Mouse (Mus musculus): ENCODE results near the gene Trappc2l.
"Not testable (repeated sequence)": the region's sequence is repeated elsewhere in the genome, so short reads cannot be mapped to it uniquely, and the experiment has no call there.

Gene Trappc2l

GRCm38 (mm10) chr8:122611295-122612133, at the start of gene Trappc2l, which contains the start of gene Galns:
Gene Trappc2l, plus strand, starts transcription at chr8:122611640.
Gene Galns, minus strand, starts transcription at chr8:122611463.
- CTCF ChIA-PET: interaction anchor here (0.6 to 1.5 kb wide), 13 partner anchors 11 to 702 kb away, joined by 3 to 5 read pairs (median 3); partner anchors contain the start of gene Pabpn1l (in 1 of the 4)
- POLR2A ChIA-PET: interaction anchor here (0.6 to 3.1 kb wide), 58 partner anchors 9 to 795 kb away, joined by 3 to 26 read pairs (median 4); partner anchors contain the start of genes Aprt (in 2 of the 4), Cdt1 (in 2 of the 4), Ankrd11 (in 1 of the 4) and Cbfa2t3 (in 1 of the 4)

GRCm38 (mm10) chr8:122564363-122565352, 46.8 kb upstream of the Trappc2l start:
- ChIA-PET CTCF (interaction anchor here in 3 of 4 experiments (0.5 to 1.8 kb wide), 10 partner anchors 10 to 1065 kb away, joined by 3 to 5 read pairs (median 3); partner anchors contain the start of gene Piezo1 (in 1 of the 3)), POLR2A (interaction anchor here in 3 of 4 experiments (0.6 to 18.6 kb wide), 43 partner anchors 8 to 1163 kb away, joined by 3 to 397 read pairs (median 4); partner anchors contain the start of genes Piezo1 (in 3 of the 3), Aprt (in 2 of the 3), Galns (in 2 of the 3) and Mvd (in 2 of the 3))

GRCm38 (mm10) chr8:122566766-122567165, 44.7 kb upstream of the Trappc2l start:
- ChIA-PET CTCF (interaction anchor here in 2 of 4 experiments (0.9 to 1.9 kb wide), 3 partner anchors 15 to 44 kb away, joined by 3 to 7 read pairs (median 3); partner anchors contain the start of gene Piezo1 (in 1 of the 2)), POLR2A (interaction anchor here (0.6 to 18.6 kb wide), 45 partner anchors 8 to 616 kb away, joined by 3 to 397 read pairs (median 4); partner anchors contain the start of genes Aprt (in 3 of the 4), Piezo1 (in 2 of the 4), Cyba (in 1 of the 4) and Mvd (in 1 of the 4))

GRCm38 (mm10) chr8:122567361-122568108, 43.9 kb upstream of the Trappc2l start, which contains the start of gene Cdt1:
Gene Cdt1, plus strand, starts transcription at chr8:122568015.
- CTCF ChIA-PET: interaction anchor here in 3 of 4 experiments (0.5 to 1.9 kb wide), 11 partner anchors 9 to 245 kb away, joined by 3 to 9 read pairs (median 3); partner anchors contain the start of gene Piezo1 (in 1 of the 3)

GRCm38 (mm10) chr8:122568109-122568504, 43.3 kb upstream of the Trappc2l start:
- POLR2A ChIA-PET: interaction anchor here (0.6 to 18.6 kb wide), 61 partner anchors 7 to 527 kb away, joined by 3 to 397 read pairs (median 4); partner anchors contain the start of genes Aprt (in 3 of the 4), Piezo1 (in 3 of the 4), Cyba (in 2 of the 4) and Galns (in 2 of the 4)
- CTCF ChIA-PET: interaction anchor here in 3 of 4 experiments (0.5 to 1.9 kb wide), 9 partner anchors 9 to 245 kb away, joined by 3 to 9 read pairs (median 3); partner anchors contain the start of gene Piezo1 (in 1 of the 3)

More at GRCm38 (mm10) chr8:122567361-122568108, 43.9 kb upstream of the Trappc2l start, which contains the start of gene Cdt1:
- POLR2A ChIA-PET: interaction anchor here (0.6 to 18.6 kb wide), 60 partner anchors 8 to 617 kb away, joined by 3 to 397 read pairs (median 4); partner anchors contain the start of genes Aprt (in 3 of the 4), Piezo1 (in 3 of the 4), Galns (in 2 of the 4) and Mvd (in 2 of the 4)

GRCm38 (mm10) chr8:122568881-122569309, 42.5 kb upstream of the Trappc2l start:
- CTCF ChIA-PET: interaction anchor here in 2 of 4 experiments (0.6 to 1.9 kb wide), 5 partner anchors 12 to 244 kb away, joined by 3 to 7 read pairs (median 4); partner anchors contain the start of gene Piezo1 (in 1 of the 2)

GRCm38 (mm10) chr8:122569329-122569728, 42.1 kb upstream of the Trappc2l start:
- ChIA-PET CTCF (interaction anchor here in 2 of 4 experiments (0.6 to 1.7 kb wide), 3 partner anchors 13 to 153 kb away, joined by 3 to 6 read pairs (median 4); no protein-coding TSS in a partner anchor), POLR2A (interaction anchor here (0.5 to 18.6 kb wide), 30 partner anchors 8 to 536 kb away, joined by 3 to 397 read pairs (median 4); partner anchors contain the start of genes Galns (in 2 of the 4), Piezo1 (in 2 of the 4), Trappc2l (in 2 of the 4) and Aprt (in 1 of the 4))

More at GRCm38 (mm10) chr8:122568881-122569309, 42.5 kb upstream of the Trappc2l start:
- POLR2A ChIA-PET: interaction anchor here (0.5 to 18.6 kb wide), 35 partner anchors 9 to 534 kb away, joined by 3 to 397 read pairs (median 5); partner anchors contain the start of genes Galns (in 3 of the 4), Trappc2l (in 3 of the 4), Cyba (in 2 of the 4) and Piezo1 (in 2 of the 4)

GRCm38 (mm10) chr8:122569996-122570395, 41.4 kb upstream of the Trappc2l start:
- CTCF ChIA-PET: interaction anchor here in 1 of 4 experiments (1.8 kb wide), 1 partner anchor 11 kb away, joined by 4 read pairs; no protein-coding TSS in a partner anchor
- POLR2A ChIA-PET: interaction anchor here in 3 of 4 experiments (0.7 to 18.6 kb wide), 19 partner anchors 9 to 535 kb away, joined by 3 to 397 read pairs (median 9); partner anchors contain the start of genes Galns (in 2 of the 3), Mvd (in 2 of the 3), Piezo1 (in 2 of the 3) and Trappc2l (in 2 of the 3)

GRCm38 (mm10) chr8:122571153-122571552, 40.3 kb upstream of the Trappc2l start:
- ChIA-PET CTCF (interaction anchor here in 2 of 4 experiments (0.5 to 1.8 kb wide), 2 partner anchors 12 to 570 kb away, joined by 3 to 4 read pairs; no protein-coding TSS in a partner anchor), POLR2A (interaction anchor here in 3 of 4 experiments (0.6 to 18.6 kb wide), 13 partner anchors 7 to 564 kb away, joined by 3 to 397 read pairs (median 26); partner anchors contain the start of genes Aprt (in 1 of the 3), Galns (in 1 of the 3), Piezo1 (in 1 of the 3) and Trappc2l (in 1 of the 3))

GRCm38 (mm10) chr8:122571750-122572267, 39.6 kb upstream of the Trappc2l start:
- ChIA-PET POLR2A (interaction anchor here in 3 of 4 experiments (0.6 to 18.6 kb wide), 16 partner anchors 11 to 565 kb away, joined by 3 to 397 read pairs (median 6); partner anchors contain the start of genes Galns (in 1 of the 3), Mvd (in 1 of the 3), Piezo1 (in 1 of the 3) and Rnf166 (in 1 of the 3)), CTCF (interaction anchor here in 1 of 4 experiments (1.8 kb wide), 1 partner anchor 13 kb away, joined by 4 read pairs; no protein-coding TSS in a partner anchor)

- CTCF ChIA-PET: no interaction called here
- POLR2A ChIA-PET: interaction anchor here in 2 of 4 experiments (0.9 to 18.6 kb wide), 16 partner anchors 7 to 141 kb away, joined by 3 to 397 read pairs (median 6); partner anchors contain the start of genes Cdt1 (in 1 of the 2), Galns (in 1 of the 2), Mvd (in 1 of the 2) and Piezo1 (in 1 of the 2)
These were observed 38.7 kb upstream of the Trappc2l start for GRCm38 (mm10) chr8:122572751-122573150.

- CTCF ChIA-PET: not testable (repeated sequence)
- POLR2A ChIA-PET: interaction anchor here (0.6 to 18.6 kb wide), 16 partner anchors 8 to 298 kb away, joined by 3 to 397 read pairs (median 7); partner anchors contain the start of genes Cdt1 (in 1 of the 4), Galns (in 1 of the 4), Mvd (in 1 of the 4) and Piezo1 (in 1 of the 4)
These were observed 38.3 kb upstream of the Trappc2l start for GRCm38 (mm10) chr8:122573176-122573575.

- POLR2A ChIA-PET: interaction anchor here (0.6 to 18.6 kb wide), 23 partner anchors 6 to 612 kb away, joined by 3 to 397 read pairs (median 7); partner anchors contain the start of genes Cdt1 (in 2 of the 4), Dpep1 (in 1 of the 4), Galns (in 1 of the 4) and Mvd (in 1 of the 4)
- CTCF ChIA-PET: no interaction called here
These were observed 37.9 kb upstream of the Trappc2l start for GRCm38 (mm10) chr8:122573577-122573976.

- CTCF ChIA-PET: interaction anchor here in 2 of 4 experiments (0.6 to 1.0 kb wide), 4 partner anchors 9 to 52 kb away, joined by 3 to 8 read pairs (median 4); partner anchors contain the start of gene Piezo1 (in 1 of the 2)
- POLR2A ChIA-PET: interaction anchor here (0.6 to 18.6 kb wide), 55 partner anchors 7 to 723 kb away, joined by 3 to 397 read pairs (median 4); partner anchors contain the start of genes Cdt1 (in 2 of the 4), Galns (in 2 of the 4), Trappc2l (in 2 of the 4) and Ctu2 (in 1 of the 4)
These were observed 37.2 kb upstream of the Trappc2l start for GRCm38 (mm10) chr8:122574264-122574663.

Measured in embryonic stem cell, embryonic (primary cell).